Mouse (Mus musculus) spleen, postnatal 36 days (tissue): ENCODE results near the gene Bpifb5.
"Not testable (repeated sequence)": the region's sequence is repeated elsewhere in the genome, so short reads cannot be mapped to it uniquely, and the experiment has no call there.

Source experiments
- DNase-seq, 2 experiments: peaks; one replicate each; pipeline ENCODE4 v3.0.0; 2022; ENCODE audit warnings: low spot score in 2 of 2, mixed read lengths in 1 of 2

The Bpifb5 gene

DNA sequence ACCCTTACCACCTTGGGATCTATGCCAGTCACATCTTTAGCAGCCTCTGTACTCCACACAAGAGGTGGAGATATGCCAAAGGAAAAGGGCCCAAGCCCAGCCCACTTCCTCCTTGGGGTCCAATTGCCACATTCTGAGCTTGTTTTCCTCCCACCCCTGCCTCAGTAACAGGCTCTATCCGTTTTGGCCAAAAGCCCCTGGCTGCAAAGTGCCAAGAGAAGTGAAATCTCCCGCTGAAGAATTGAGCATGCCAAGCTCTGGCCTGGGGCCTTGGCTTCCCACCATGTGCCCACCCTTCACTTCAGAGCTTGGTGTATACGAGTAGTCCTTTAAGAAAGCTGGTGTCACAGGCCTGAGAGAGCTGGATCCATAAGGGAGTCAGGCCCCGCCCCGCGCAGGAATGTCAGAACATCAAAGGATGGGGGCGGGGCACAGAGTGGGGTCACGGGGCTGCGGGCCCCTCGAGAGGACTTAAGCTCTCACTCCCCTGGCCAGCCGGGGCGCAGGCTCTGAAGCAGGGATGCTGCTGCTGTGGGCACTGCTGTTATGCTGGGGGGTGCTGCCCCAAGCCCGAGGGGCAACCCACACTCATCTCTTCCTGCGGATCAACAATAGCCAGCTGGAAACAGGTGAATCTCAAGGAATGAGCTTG, at the start of gene Bpifb5:
Bpifb5 (plus strand) TSS at position 478 of the 652 bp plus-strand sequence.
- DNase-seq, result peak in 1 of 2 experiments; percentile 3

GRCm38 (mm10) chr2:154181900-154182299, 41.6 kb upstream of the Bpifb5 start:
- not testable (repeated sequence) for DNase-seq

- DNase-seq, result not testable (repeated sequence)
Measured at GRCm38 (mm10) chr2:154183061-154183460, 40.5 kb upstream of the Bpifb5 start.

GRCm38 (mm10) chr2:154185319-154185718, 38.2 kb upstream of the Bpifb5 start:
- DNase-seq, result no peak

DNA sequence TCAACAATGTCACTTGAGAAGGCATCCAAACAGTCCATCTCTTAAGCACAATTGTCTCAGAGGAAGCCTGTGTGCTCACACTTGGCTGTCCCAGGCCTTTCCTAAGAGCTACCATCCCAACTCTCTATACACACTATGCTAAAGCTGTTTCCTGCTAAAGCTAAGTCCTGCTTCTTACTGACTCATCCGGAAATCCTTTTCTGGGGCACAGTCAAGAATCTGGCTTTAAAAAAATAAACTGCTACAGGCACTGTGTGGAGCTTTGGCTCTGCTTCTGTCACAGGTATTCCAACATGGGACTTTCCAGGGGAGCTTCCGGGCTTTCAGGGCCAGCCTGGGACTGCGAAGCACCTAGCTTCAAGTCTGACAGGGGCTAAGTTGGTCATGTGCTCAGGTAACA, 37.8 kb upstream of the Bpifb5 start:
- DNase-seq, result no peak

GRCm38 (mm10) chr2:154187468-154187867, 36.1 kb upstream of the Bpifb5 start:
- DNase-seq, result no peak

DNA sequence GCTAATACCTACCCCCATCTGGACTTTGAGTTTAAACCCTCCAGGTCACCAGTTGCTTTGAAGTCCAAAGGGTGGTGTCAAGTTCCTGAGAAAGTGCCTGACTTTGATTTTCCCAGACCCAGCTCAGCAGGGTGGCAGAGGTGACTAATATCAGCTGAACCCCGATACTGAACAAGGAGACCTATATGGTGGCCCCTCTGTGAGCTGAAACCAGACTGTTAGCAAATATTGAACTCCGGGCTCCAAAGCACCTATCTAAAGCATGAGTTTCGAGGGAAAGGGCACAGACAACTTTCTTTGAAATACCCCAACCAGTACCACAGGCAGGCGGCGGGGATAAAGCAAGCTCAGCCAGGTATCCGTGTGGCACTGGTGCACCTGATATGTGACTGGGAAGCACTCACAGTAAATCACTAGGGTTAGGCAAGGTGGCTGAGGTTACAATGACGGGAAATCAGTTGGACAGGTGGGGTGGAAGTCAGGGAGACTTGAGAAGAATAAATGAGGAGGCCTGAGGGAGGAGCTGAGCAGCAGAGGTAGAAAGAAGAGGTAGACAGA, 33.6 kb upstream of the Bpifb5 start:
- no peak for DNase-seq

DNA sequence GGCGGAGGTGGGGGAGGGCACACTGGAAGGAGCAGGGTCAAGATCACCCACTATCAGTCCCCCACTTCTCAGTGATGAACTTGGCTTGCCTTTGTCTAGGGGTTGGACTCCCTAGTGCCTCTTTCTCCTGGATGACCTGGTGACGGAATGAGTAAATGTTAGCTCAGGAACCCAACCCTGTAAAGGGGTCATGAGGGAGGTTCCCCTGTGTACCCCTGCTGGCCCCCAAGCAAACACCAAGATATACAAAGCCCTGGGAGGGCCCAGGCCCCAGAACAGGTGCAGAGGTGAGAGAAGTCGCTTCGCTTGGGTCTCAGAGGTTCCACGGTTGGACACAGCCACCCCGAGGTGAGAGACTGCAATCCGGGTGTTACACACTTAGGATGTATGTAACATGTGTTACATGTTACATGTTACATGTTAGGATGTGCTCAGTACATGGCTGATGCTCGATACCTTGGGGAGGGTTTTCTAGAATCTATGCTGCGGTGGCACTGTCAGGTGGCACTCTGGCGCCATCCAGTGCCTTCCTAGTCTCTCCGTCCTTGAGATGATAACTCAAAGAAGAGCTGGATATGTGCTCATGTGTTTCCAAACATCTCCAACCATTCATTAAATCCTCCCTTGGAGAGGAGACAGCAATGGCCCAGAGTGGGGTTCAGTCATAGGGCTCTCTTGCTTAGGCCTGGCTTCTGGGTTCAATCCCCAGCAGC, 32.8 kb upstream of the Bpifb5 start, which contains the start of gene Bpifb1:
Bpifb1 (plus strand) TSS at position 273 of the 713 bp plus-strand sequence.
- DNase-seq, result no peak

GRCm38 (mm10) chr2:154192141-154192540, 31.4 kb upstream of the Bpifb5 start:
- DNase-seq, result no peak

DNA sequence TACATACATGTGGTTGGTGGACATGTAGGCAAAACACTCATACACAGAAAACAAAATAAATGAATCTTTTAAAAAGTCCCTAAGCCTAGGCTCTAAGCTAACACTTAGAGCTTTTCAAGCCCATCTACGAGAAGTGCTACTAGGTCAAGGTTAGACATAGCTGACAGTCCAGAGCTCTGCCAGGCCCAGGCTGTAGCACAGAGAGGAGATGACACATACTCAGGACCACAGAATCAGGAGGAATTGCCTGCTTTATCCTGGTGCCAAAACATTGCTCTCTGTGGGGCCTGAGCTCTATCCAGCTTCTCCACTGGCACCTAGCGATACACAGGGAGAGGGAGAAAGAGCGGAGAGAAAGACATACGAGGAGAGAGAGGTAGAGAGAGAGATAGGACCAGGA, 30.5 kb upstream of the Bpifb5 start:
- DNase-seq, result no peak

DNA sequence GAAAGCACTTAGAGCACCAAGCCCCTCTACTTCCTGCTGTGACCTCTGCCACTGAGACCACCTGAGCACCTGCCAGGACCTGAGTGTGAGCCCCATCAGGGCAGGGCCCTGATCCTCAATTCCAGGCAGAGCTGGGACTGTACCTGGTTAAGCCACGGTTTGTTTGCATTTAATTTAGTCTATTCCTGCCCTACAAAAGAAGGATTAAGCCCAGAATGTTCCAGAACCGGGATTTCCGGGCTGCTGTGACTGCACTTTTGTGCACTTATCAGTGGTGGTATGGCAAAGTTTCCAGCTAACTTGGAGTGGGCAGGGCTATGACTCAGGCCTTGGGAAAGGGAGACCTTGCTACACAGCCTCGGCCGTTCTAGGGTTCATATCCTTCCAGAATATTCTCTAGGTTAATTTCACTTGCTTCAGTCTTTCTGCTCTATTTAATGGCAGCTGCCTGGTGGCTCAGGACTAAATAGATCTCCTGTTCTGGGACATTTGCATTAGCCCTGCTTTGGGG, 29.5 kb upstream of the Bpifb5 start:
- no peak for DNase-seq

DNA sequence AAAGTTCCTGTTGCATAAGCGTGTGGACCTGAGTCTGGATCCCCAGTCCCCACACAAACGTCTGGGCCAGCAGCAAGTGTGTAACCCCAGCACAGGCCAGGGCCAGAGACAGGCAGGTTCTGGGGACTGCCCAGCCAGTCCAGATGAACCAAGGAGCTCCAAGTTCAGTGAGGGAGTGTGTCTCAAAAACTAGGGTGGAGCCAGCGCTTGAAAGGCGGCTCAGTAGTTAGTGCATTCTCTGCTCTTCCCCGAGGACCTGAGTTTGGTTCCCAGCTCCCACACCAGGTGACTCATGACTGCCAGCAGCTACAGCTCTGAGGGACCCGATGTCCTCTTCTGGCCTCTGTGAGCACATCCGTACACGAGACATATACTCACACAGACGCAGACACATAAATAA, 26.5 kb upstream of the Bpifb5 start:
- no peak for DNase-seq

- no peak for DNase-seq
Measured at GRCm38 (mm10) chr2:154204630-154205029, 18.9 kb upstream of the Bpifb5 start.

DNA sequence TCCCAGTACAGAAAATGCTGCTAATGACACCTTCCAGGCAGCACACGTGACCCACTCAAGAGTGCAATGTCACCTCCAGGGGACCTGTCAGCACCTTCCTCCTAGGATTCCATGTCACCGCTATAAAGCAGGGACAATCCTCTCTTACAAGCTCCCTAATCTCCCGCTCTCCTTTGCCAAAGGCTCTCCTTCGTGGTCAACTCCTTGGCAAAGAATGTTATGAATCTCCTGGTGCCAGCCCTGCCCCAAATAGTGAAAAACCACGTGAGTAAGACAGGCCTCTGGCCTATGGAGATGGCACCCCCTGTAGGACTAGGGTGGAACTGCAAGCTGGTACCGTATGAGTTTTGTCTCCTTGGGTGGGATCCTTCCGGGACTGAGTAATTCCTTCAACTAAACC, 16.6 kb upstream of the Bpifb5 start:
- DNase-seq, result no peak

GRCm38 (mm10) chr2:154209112-154209511, 14.4 kb upstream of the Bpifb5 start:
- no peak for DNase-seq

DNA sequence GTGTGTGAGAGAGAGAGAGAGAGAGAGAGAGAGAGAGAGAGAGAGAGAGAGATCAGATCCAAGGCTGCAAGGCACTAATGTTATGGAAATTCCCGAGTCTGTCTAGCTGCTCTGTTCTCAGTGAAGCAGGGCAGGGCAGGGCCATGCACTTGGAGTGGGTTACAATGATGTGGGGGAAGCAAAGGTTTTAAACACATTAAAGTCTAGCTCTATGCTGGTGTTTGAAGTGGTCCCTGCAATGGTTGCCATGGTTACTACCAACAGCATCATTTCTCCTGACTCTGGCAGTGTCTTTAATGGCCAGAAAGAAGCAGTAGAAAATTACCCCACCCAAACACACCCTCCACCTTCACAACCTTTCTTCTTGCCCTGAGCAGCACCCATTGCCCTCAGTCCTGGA, 12.4 kb upstream of the Bpifb5 start:
- DNase-seq, result no peak

GRCm38 (mm10) chr2:154211881-154212280, 11.7 kb upstream of the Bpifb5 start:
- no peak for DNase-seq

- peak; percentile 20 to 24 for DNase-seq
Measured at GRCm38 (mm10) chr2:154215191-154215590, 8.4 kb upstream of the Bpifb5 start.

- DNase-seq, result no peak
Measured at GRCm38 (mm10) chr2:154219950-154220349, 3.6 kb upstream of the Bpifb5 start.

GRCm38 (mm10) chr2:154223917-154224273, 353 bp downstream of the Bpifb5 start:
- DNase-seq, result no peak

GRCm38 (mm10) chr2:154226991-154227390, 3.4 kb downstream of the Bpifb5 start:
- no peak for DNase-seq

DNA sequence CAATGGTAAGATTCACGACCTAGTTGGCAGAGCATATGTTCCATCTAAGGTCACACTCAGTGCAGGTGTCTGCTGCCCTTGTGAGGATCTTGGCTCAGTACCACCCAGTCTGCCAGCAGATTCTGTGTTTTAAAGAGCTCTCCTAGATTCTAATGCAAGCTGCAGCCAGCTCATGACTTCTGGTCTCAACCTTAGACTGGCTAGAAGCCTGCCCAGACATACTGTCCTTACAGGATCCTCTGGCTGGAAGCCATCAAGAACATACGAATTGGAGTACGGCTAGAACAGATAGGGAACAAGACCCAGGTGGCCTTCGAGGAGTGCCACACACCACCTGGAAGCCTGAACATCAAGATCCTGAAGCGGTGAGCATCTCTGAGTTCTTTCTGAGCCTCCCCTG, 4.3 kb downstream of the Bpifb5 start:
- DNase-seq, result no peak

- DNase-seq, result no peak
Measured at GRCm38 (mm10) chr2:154233426-154233825, 9.9 kb downstream of the Bpifb5 start.
